Mouse (Mus musculus): ENCODE measurements at regions not wholly inside any gene's neighbourhood (a gene's known extent, or its start where the extent isn't known, plus 50 kb on each side); places are given as distances from the start of the nearest gene placed in this dataset.

DNA sequence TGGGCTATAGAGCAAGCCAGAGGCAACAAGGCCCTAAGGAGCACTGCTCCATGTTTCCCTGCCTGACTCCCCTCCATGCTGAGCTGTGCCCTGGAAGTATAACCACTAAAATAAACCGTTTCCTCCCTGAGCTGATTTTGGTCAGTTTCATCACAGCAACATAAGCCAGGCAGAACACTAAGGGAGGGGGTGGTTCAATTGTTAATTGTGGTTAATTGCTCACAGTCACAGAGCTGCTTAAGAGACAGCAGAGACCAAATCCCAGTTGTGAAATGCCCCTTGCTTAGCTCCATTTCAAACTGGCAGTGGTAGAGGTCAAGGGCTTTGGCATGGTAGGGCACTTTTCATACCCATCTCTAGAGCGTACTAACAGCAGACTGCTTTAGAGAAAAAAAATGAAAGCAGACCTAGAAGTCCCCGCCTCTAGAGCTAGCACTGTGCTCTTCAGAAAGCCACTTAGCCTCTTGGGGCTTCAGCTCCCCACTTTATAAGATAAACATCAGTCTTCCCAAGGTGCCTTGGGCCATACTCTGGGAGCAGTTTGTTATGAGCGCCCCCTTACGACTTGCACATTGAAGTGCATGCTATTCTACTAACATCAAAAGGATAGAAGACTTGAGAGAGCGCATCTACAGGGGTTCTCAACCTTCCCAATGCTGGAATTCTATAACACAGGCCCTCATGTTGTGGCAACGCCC lies 380.3 kb upstream of the Zfp703 start:
- no peaks in the 10 kb centered on the region for H3K9me3 ChIP-seq (ENCODE audit: control insufficient read depth, low read length)
- H3K4me1 ChIP-seq (ENCODE audit: control insufficient read depth, insufficient read depth, low read length): peaks cover 25% of the 10 kb centered on the region
- TF ChIP-seq POLR2A (IDR thresholded peaks at IDR 0.05; ENCODE audit: borderline replicate concordance, extremely low read depth, insufficient read depth, insufficient read length): no peak
- no peaks in the 10 kb centered on the region for H3K36me3 ChIP-seq (ENCODE audit: control insufficient read depth, insufficient read depth, low read length)
- 57% methylated on average over 7 of the region's 7 CpGs for WGBS
- ATAC-seq (ENCODE audit: low FRiP score, low read depth) (no peak), DNase-seq (ENCODE audit: low spot score) (no peak)
- no peak overlapping the region for H3K4me3 ChIP-seq (replicated peaks; ENCODE audit: low read length)
- no peak overlapping the region for H3K9ac ChIP-seq (ENCODE audit: low read depth, low read length, severe bottlenecking)
- H3K4me2 ChIP-seq (replicated peaks; ENCODE audit: low read depth, low read length, severe bottlenecking): no peak overlapping the region
- H3K27ac ChIP-seq (replicated peaks; ENCODE audit: low read depth, low read length): no peak overlapping the region
- H3K27me3 ChIP-seq (ENCODE audit: control insufficient read depth, insufficient read depth, low read length): peaks cover 9% of the 10 kb centered on the region; the same call in 1 of the 2 replicates

DNA sequence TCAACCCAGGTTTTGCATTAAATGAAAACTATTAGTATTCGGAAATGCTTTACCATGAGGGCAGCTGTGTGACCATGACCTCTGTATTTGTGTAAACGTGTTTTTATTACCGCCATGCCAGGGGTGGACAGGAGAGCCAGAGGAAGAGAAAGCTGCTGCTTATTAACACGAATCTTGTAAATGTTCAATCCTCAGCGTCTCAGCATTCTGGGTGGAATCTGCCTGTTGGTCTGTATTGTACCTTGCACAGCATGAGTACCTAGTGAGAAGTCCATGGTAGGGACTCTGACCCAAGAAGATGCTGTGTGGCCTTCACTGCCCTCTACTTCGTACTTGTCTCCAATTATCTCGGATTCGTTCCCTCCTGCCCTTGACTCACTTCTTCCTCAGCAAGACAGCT lies 378.6 kb upstream of the Zfp703 start:
- H3K36me3 ChIP-seq (ENCODE audit: control insufficient read depth, insufficient read depth, low read length): no peaks in the 10 kb centered on the region
- DNase-seq (ENCODE audit: low spot score) (no peak), ATAC-seq (ENCODE audit: low FRiP score, low read depth) (no peak)
- WGBS: 84% methylated on average over 8 of the region's 8 CpGs
- H3K27ac ChIP-seq (replicated peaks; ENCODE audit: low read depth, low read length): no peak overlapping the region
- H3K4me1 ChIP-seq (ENCODE audit: control insufficient read depth, insufficient read depth, low read length): peaks cover 25% of the 10 kb centered on the region
- peaks cover 9% of the 10 kb centered on the region; the same call in 1 of the 2 replicates for H3K27me3 ChIP-seq (ENCODE audit: control insufficient read depth, insufficient read depth, low read length)
- no peak for TF ChIP-seq POLR2A (IDR thresholded peaks at IDR 0.05; ENCODE audit: borderline replicate concordance, extremely low read depth, insufficient read depth, insufficient read length)
- H3K9me3 ChIP-seq (ENCODE audit: control insufficient read depth, low read length): no peaks in the 10 kb centered on the region
- H3K4me2 ChIP-seq (replicated peaks; ENCODE audit: low read depth, low read length, severe bottlenecking): no peak overlapping the region
- no peak overlapping the region for H3K9ac ChIP-seq (ENCODE audit: low read depth, low read length, severe bottlenecking)
- H3K4me3 ChIP-seq (replicated peaks; ENCODE audit: low read length): no peak overlapping the region

DNA sequence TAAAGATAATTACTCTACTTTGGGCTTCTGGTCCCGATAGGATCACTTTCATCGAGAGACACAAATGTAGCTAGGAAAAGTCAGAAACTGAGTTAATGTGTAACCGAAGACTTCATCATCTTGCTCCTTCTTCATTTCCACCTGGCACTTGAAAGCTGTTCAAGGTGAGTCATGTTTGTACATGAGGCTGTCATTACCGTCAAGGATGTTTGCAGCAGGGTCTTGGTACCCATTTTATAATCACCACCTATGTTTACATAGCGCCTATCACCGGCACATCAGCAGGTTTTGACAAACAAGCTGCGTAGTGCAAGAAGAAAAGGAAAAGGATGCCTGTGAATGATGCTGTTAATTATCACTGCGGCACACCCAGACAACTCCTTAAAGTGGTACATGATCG lies 377.0 kb upstream of the Zfp703 start:
- H3K27ac ChIP-seq (replicated peaks; ENCODE audit: low read depth, low read length): no peak overlapping the region
- no peak for ATAC-seq (ENCODE audit: low FRiP score, low read depth)
- H3K9ac ChIP-seq (ENCODE audit: low read depth, low read length, severe bottlenecking): no peak overlapping the region
- no peak for TF ChIP-seq POLR2A (IDR thresholded peaks at IDR 0.05; ENCODE audit: borderline replicate concordance, extremely low read depth, insufficient read depth, insufficient read length)
- H3K36me3 ChIP-seq (ENCODE audit: control insufficient read depth, insufficient read depth, low read length): no peaks in the 10 kb centered on the region
- peaks cover 9% of the 10 kb centered on the region; the same call in 1 of the 2 replicates for H3K27me3 ChIP-seq (ENCODE audit: control insufficient read depth, insufficient read depth, low read length)
- no peak overlapping the region for H3K4me3 ChIP-seq (replicated peaks; ENCODE audit: low read length)
- H3K4me1 ChIP-seq (ENCODE audit: control insufficient read depth, insufficient read depth, low read length): peaks cover 12% of the 10 kb centered on the region
- no peak overlapping the region for H3K4me2 ChIP-seq (replicated peaks; ENCODE audit: low read depth, low read length, severe bottlenecking)
- H3K9me3 ChIP-seq (ENCODE audit: control insufficient read depth, low read length): no peaks in the 10 kb centered on the region
- WGBS: 92% methylated on average over 9 of the region's 9 CpGs
- DNase-seq (ENCODE audit: low spot score): no peak

DNA sequence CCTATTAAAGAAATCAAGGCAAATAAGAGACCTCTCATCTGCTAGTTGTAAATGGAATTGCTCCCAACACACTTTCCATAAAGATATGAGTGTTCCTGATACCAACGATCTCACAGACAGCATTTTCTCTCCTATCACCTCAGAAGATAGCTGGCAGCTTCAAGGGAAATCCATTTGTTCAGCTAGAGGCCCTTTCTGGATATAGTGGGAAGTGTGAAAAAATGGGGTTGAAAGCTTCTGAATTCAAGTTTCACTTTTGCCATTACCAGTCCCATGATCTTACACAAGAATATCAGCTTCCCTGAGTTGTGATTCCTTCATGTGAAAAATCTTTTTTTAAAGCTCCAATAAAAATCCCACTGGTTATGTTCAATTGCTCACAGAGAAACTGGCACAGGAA lies 369.1 kb upstream of the Zfp703 start:
- no peak for TF ChIP-seq POLR2A (IDR thresholded peaks at IDR 0.05; ENCODE audit: borderline replicate concordance, extremely low read depth, insufficient read depth, insufficient read length)
- H3K27me3 ChIP-seq (ENCODE audit: control insufficient read depth, insufficient read depth, low read length): no peaks in the 10 kb centered on the region
- H3K27ac ChIP-seq (replicated peaks; ENCODE audit: low read depth, low read length): no peak overlapping the region
- no peak overlapping the region for H3K9ac ChIP-seq (ENCODE audit: low read depth, low read length, severe bottlenecking)
- no peaks in the 10 kb centered on the region for H3K36me3 ChIP-seq (ENCODE audit: control insufficient read depth, insufficient read depth, low read length)
- 92% methylated on average over 1 of the region's 1 CpGs for WGBS
- DNase-seq (ENCODE audit: low spot score) (no peak), ATAC-seq (ENCODE audit: low FRiP score, low read depth) (no peak)
- peaks cover 20% of the 10 kb centered on the region; the same call in 1 of the 2 replicates for H3K9me3 ChIP-seq (ENCODE audit: control insufficient read depth, low read length)
- no peak overlapping the region for H3K4me2 ChIP-seq (replicated peaks; ENCODE audit: low read depth, low read length, severe bottlenecking)
- H3K4me1 ChIP-seq (ENCODE audit: control insufficient read depth, insufficient read depth, low read length): no peaks in the 10 kb centered on the region
- no peak overlapping the region for H3K4me3 ChIP-seq (replicated peaks; ENCODE audit: low read length)

DNA sequence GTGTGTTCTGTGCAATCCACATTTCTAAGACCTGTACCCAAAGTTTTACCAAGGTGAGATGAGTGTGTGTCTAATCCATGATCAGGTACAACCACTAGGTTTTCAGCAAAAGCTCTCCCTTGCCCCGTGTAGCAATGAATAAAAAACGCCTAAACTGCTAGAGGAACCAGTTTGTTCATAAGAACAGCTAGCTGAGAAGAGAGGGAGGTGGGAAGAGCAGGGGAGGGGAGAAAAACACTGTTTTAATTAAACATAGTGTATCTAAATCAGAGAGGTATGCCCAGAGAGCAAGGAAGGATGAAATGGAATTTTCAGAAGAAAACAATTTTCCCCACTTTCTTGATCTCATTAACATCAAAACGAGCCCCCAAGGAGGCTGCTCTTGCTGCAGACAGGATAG lies 368.5 kb upstream of the Zfp703 start:
- no peaks in the 10 kb centered on the region for H3K27me3 ChIP-seq (ENCODE audit: control insufficient read depth, insufficient read depth, low read length)
- H3K4me1 ChIP-seq (ENCODE audit: control insufficient read depth, insufficient read depth, low read length): no peaks in the 10 kb centered on the region
- no peaks in the 10 kb centered on the region for H3K36me3 ChIP-seq (ENCODE audit: control insufficient read depth, insufficient read depth, low read length)
- no peak overlapping the region for H3K4me2 ChIP-seq (replicated peaks; ENCODE audit: low read depth, low read length, severe bottlenecking)
- no peak for TF ChIP-seq POLR2A (IDR thresholded peaks at IDR 0.05; ENCODE audit: borderline replicate concordance, extremely low read depth, insufficient read depth, insufficient read length)
- no peak overlapping the region for H3K9ac ChIP-seq (ENCODE audit: low read depth, low read length, severe bottlenecking)
- WGBS: 45% methylated on average over 3 of the region's 3 CpGs
- peaks cover 20% of the 10 kb centered on the region; the same call in 1 of the 2 replicates for H3K9me3 ChIP-seq (ENCODE audit: control insufficient read depth, low read length)
- no peak overlapping the region for H3K4me3 ChIP-seq (replicated peaks; ENCODE audit: low read length)
- ATAC-seq (ENCODE audit: low FRiP score, low read depth) (no peak), DNase-seq (ENCODE audit: low spot score) (no peak)
- no peak overlapping the region for H3K27ac ChIP-seq (replicated peaks; ENCODE audit: low read depth, low read length)
